Mouse (Mus musculus): ENCODE data around the gene Myh3.

GRCm38 (mm10) chr11:67087225-67087624 is 9.1 kb downstream of the Myh3 start:
- TF ChIP-seq CTCF (IDR thresholded peaks at IDR 0.05; ENCODE audit: low read depth) (no peak), EP300 (IDR thresholded peaks at IDR 0.05; ENCODE audit: low read depth) (no peak)

Data from liver, embryonic 14.5 days (tissue).